Mouse (Mus musculus) bone marrow, adult 2 months (tissue): ENCODE measurements around the gene Gm21983. TPM values are rescaled to one million over a fixed set of nuclear protein-coding genes. Genes with fewer than 3 reads are reported as not detected.

ENCODE experiments used
- H3K27ac ChIP-seq: fragments of 200-500 bp; 2 replicates; pipeline ENCODE4 v1.5.1; 2012; ENCODE audit warnings: low read depth, mild to moderate bottlenecking, control low read depth, inconsistent platforms, low read length; ENCODE audit not compliant: control insufficient read depth, poor library complexity, insufficient read depth
- H3K4me1 ChIP-seq: fragments of 200-500 bp; 2 replicates; pipeline ENCODE4 v1.6.1; 2011; ENCODE audit warnings: low read length; ENCODE audit not compliant: control insufficient read depth, insufficient read depth
- H3K4me3 ChIP-seq: fragments of 200-500 bp; replicated peaks from 2 replicates; pipeline ENCODE3; 2011; ENCODE audit warnings: mild to moderate bottlenecking, low read depth, low read length, control low read depth; ENCODE audit not compliant: control insufficient read depth
- CTCF ChIP-seq: fragments of 200-500 bp; IDR thresholded peaks from 2 replicates; pipeline ENCODE4 v1.5.1; 2011; ENCODE audit warnings: low read length, control low read depth; ENCODE audit not compliant: control insufficient read depth, insufficient read depth
- POLR2A ChIP-seq: fragments of 200-500 bp; IDR thresholded peaks from 2 replicates; pipeline ENCODE4 v1.6.1; 2011; ENCODE audit warnings: low read depth, mild to moderate bottlenecking, control low read depth, low read length, borderline replicate concordance; ENCODE audit not compliant: control insufficient read depth
- WGBS: fragments of 180-500 bp; shearing (Covaris S2); methylation state at CpG from one replicate; pipeline ENCODE4 v1.1.7; 2018; 5-methylcytosine and 5-hydroxymethylcytosine counted together
- polyA plus RNA-seq: library from polyadenylated mRNA; stranded (reverse); fragments of >200 nt; gene quantifications from 2 replicates; pipeline ENCODE4 v1.2.4, GENCODE M21; 2011; ENCODE audit warnings: low replicate concordance; ENCODE audit not compliant: missing spikeins, insufficient read depth, insufficient read length

The Gm21983 gene
- polyA plus RNA-seq, 1 experiment: not detected

DNA sequence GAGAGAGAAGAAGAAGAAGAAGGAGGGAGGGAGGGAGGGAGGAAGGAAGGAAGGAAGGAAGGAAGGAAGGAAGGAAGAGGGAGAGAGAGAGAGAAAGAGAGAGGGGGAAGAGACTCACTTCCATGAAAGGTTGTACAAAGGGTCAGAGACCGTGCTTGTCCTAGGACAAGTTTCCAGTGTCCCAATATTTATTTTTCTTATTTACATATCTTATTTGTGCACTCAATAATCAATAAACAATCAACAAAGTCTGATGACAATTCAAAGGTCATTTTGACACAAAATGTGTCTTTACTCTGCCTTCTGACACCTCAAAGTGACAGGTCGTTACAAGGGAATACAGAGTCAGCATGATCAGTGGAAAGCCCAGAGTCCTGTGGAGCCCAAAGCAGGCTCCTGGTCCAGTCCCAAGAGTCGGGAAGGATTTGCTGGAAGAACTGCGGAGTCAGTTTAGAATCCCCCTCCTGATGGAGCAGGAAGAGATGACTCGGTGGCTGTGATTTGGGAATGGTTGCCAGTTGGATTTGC is 56.5 kb downstream of the Gm21983 start:
- Histone ChIP-seq H3K27ac (no peak overlapping the region), H3K4me3 (no peak overlapping the region), H3K4me1 (no peaks in the 10 kb centered on the region)
- TF ChIP-seq CTCF (no peak), POLR2A (no peak)
- WGBS: 68% methylated on average over 5 of the region's 5 CpGs

DNA sequence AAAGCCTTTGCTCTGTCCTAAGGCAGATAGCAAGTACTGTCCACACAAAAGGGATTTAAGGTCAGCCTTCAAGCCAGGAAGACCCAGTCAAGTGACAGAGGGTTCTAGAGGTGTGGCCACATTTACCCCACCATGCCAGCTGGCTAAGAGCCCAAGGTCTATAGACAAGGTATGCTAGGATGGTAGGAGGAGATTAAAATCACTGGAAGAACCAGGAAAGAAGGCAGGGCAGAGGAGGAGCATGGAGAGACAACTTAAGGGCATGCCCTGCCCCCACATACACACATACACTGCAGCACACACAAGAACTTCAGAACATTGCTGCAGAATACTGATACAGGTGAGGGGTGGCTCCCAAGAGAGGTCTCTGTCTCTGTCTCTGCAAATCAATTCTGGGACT is 61.2 kb downstream of the Gm21983 start, which contains the start of gene Cyp2f2:
Gene Cyp2f2 (plus strand): TSS at position 234 of the 400 bp plus-strand sequence.
- Histone ChIP-seq H3K4me3 (no peak within 1 kb of the TSS), H3K4me1 (no peaks in the 10 kb centered on the region), H3K27ac (no peak within 1 kb of the TSS)
- no peak for TF ChIP-seq POLR2A
- TF ChIP-seq CTCF: no peak

Other genes with a start within 250 kb of the Gm21983 start
- not detected in 2 replicates for gene Cyp2a22, start 241.7 kb downstream of the Gm21983 start, polyA plus RNA-seq
- 0.99 and 2.1 TPM in 2 replicates for gene Cyp2a12, start 152.0 kb downstream of the Gm21983 start, polyA plus RNA-seq
- 2.8 and 4.9 TPM in 2 replicates for gene Cyp2f2, start 61.2 kb downstream of the Gm21983 start, polyA plus RNA-seq
- not detected in 2 replicates for gene Cyp2t4, start 27.4 kb downstream of the Gm21983 start, polyA plus RNA-seq
- gene Egln2, start 14.3 kb downstream of the Gm21983 start, polyA plus RNA-seq: 50.9 and 92.5 TPM in 2 replicates
- gene Rab4b, start 2.2 kb downstream of the Gm21983 start, polyA plus RNA-seq: 35.7 and 73.7 TPM in 2 replicates
- gene Mia, start 71 bp upstream of the Gm21983 start, polyA plus RNA-seq: not detected in 2 replicates
- 1.6 and 2.5 TPM in 2 replicates for gene BC024978, start 14.7 kb upstream of the Gm21983 start, polyA plus RNA-seq
- 99.4 and 100.0 TPM in 2 replicates for gene Snrpa, start 15.2 kb upstream of the Gm21983 start, polyA plus RNA-seq
- 0.50 and 2.5 TPM in 2 replicates for gene Itpkc, start 47.6 kb upstream of the Gm21983 start, polyA plus RNA-seq
- 12.2 and 17.3 TPM in 2 replicates for gene Coq8b, start 51.9 kb upstream of the Gm21983 start, polyA plus RNA-seq
- gene Numbl, start 77.3 kb upstream of the Gm21983 start, polyA plus RNA-seq: 2.4 and 3.2 TPM in 2 replicates
- gene Ltbp4, start 156.6 kb upstream of the Gm21983 start, polyA plus RNA-seq: 1.3 and 5.8 TPM in 2 replicates
- gene Shkbp1, start 174.9 kb upstream of the Gm21983 start, polyA plus RNA-seq: 44.6 and 80.0 TPM in 2 replicates
- not detected in 2 replicates for gene Gm20479, start 176.3 kb upstream of the Gm21983 start, polyA plus RNA-seq